Mouse (Mus musculus) hindbrain, embryonic 13.5 days (tissue): ENCODE results near the gene Rapgef1. TPM values are rescaled to one million over a fixed set of nuclear protein-coding genes. Genes with fewer than 3 reads are reported as not detected.
A peak's percentile ranks its signal among the peaks of the same experiment; 100 is the strongest.

Experiments
- ATAC-seq: fragments of 200-750 bp; cut with Nextera tagmentation; 2 replicates; pipeline ENCODE4 v1.8.0; 2017; ENCODE audit warnings: moderate TSS enrichment; ENCODE audit not compliant: low FRiP score
- H3K27ac ChIP-seq: fragments of 300-500 bp; sonication (generic); 2 replicates; pipeline ENCODE4 v1.5.1; 2015; ENCODE audit warnings: inconsistent platforms, mild to moderate bottlenecking, moderate library complexity
- H3K27me3 ChIP-seq: fragments of 300-500 bp; sonication (generic); 2 replicates; pipeline ENCODE4 v1.6.1; 2015; ENCODE audit warnings: mild to moderate bottlenecking, inconsistent platforms
- H3K36me3 ChIP-seq: fragments of 300-500 bp; sonication (generic); 2 replicates; pipeline ENCODE4 v1.6.1; 2015; ENCODE audit warnings: mild to moderate bottlenecking, inconsistent platforms
- H3K4me1 ChIP-seq: fragments of 300-500 bp; sonication (generic); replicated peaks from 2 replicates; pipeline ENCODE4 v1.6.1; 2015; ENCODE audit warnings: inconsistent platforms
- H3K4me2 ChIP-seq: fragments of 300-500 bp; sonication (generic); 2 replicates; pipeline ENCODE4 v1.6.1; 2015; ENCODE audit warnings: inconsistent platforms, mild to moderate bottlenecking, moderate library complexity
- H3K4me3 ChIP-seq: fragments of 300-500 bp; sonication (generic); 2 replicates; pipeline ENCODE4 v1.5.1; 2015; ENCODE audit warnings: mild to moderate bottlenecking, inconsistent platforms
- H3K9ac ChIP-seq: fragments of 300-500 bp; sonication (generic); 2 replicates; pipeline ENCODE4 v1.6.1; 2015; ENCODE audit warnings: mild to moderate bottlenecking, inconsistent platforms
- H3K9me3 ChIP-seq: fragments of 300-500 bp; sonication (generic); 2 replicates; pipeline ENCODE4 v1.6.1; 2016; ENCODE audit warnings: inconsistent platforms
- WGBS: fragments of 180-500 bp; shearing (Covaris S2); methylation state at CpG from one replicate; pipeline ENCODE4 v1.1.7; 2015; 5-methylcytosine and 5-hydroxymethylcytosine counted together
- polyA plus RNA-seq: library from polyadenylated mRNA; unstranded; fragments of >200 nt; fragmentation: Nextera tagmentation; extraction: Ambion mirVana; gene quantifications from 2 replicates; pipeline ENCODE4 v1.2.1, GENCODE M21; 2015

Gene Rapgef1
- polyA plus RNA-seq, 1 experiment from 2014 or later, result 14.3 TPM

DNA sequence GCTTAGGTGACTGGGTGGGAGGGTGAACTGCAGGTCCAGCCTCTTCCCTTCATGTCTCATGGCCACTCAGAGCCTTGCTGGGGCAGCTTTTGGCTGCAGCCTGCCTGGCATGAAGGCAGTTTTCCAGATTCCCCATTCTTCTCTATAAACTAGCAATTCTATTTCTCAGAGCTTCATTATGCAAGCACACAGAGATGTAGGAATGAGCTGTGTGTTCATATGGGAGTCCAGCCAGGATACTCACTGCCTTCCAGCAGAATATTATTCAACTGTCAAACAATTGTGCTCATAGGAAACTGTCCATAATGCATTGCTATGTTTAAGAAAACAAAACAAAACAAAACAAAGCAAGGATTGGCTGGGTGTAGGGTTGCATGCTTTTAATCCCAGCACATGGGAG is 50.2 kb downstream of the Rapgef1 start:
- no peak overlapping the region for H3K9ac ChIP-seq
- no peak overlapping the region for H3K4me3 ChIP-seq
- H3K4me1 ChIP-seq, result peaks cover 53% of the 10 kb centered on the region
- no peak overlapping the region for H3K4me2 ChIP-seq
- no peak for ATAC-seq
- H3K27ac ChIP-seq, result peak overlapping the region; percentile 63
- no peaks in the 10 kb centered on the region for H3K36me3 ChIP-seq
- no peaks in the 10 kb centered on the region for H3K9me3 ChIP-seq
- no peaks in the 10 kb centered on the region for H3K27me3 ChIP-seq

GRCm38 (mm10) chr2:29670231-29670991 is 50.9 kb downstream of the Rapgef1 start:
- ATAC-seq, result no peak
- Histone ChIP-seq H3K9me3 (no peaks in the 10 kb centered on the region), H3K4me1 (peaks cover 53% of the 10 kb centered on the region), H3K27me3 (no peaks in the 10 kb centered on the region), H3K36me3 (no peaks in the 10 kb centered on the region), H3K4me2 (0 out of 2 replicates have a peak overlapping the region, but pooled peaks have one; percentile 7), H3K27ac (peak overlapping the region; percentile 63), H3K9ac (no peak overlapping the region), H3K4me3 (no peak overlapping the region)
- WGBS, result 53% methylated on average over 9 of the region's 9 CpGs

DNA sequence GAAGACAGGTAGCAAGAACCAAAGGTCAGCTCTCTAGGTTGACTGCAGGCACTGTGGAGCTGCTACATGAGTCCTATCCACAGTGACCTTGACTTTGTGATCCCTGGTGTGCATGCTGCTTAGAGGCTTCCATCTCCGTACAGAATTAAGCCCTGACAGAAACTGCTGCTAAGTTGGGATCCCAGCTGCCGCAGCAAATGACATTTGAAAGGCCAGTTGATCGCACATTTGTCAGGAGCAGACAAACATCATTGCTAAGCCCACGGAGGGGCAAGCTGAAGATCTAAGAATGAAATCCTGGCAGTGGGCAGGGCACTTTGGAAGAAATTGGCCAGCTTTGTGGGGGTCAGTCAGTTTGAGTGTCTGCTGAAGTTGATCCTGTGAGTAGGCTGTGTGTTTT is 51.9 kb downstream of the Rapgef1 start:
- 80% methylated on average over 4 of the region's 4 CpGs for WGBS
- Histone ChIP-seq H3K4me2 (no peak overlapping the region), H3K9me3 (no peaks in the 10 kb centered on the region), H3K4me1 (peaks cover 49% of the 10 kb centered on the region), H3K9ac (no peak overlapping the region), H3K27me3 (no peaks in the 10 kb centered on the region), H3K4me3 (no peak overlapping the region), H3K27ac (no peak overlapping the region; the same call in 1 of the 2 replicates), H3K36me3 (no peaks in the 10 kb centered on the region)
- no peak for ATAC-seq

DNA sequence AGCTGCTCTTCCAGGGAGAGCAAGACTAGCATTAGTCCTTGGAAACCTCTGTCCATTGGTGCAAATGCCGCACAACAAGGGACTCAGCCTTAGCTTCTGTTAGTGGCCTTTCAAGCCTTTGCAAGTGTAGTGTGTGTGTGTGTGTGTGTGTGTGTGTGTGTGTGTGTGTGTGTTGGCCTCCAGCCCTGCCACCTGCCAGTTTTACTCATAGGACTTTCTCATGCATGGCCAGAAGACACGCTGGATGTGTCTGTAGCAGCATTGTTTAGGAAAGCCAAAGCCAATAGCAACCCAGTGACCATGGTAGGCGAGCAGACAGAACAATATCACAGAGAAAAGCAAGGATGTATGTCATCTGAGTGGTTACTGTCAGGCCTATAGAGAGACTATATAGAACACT is 52.3 kb downstream of the Rapgef1 start:
- no peak for ATAC-seq
- H3K9me3 ChIP-seq, result no peaks in the 10 kb centered on the region
- 80% methylated on average over 3 of the region's 3 CpGs for WGBS
- no peak overlapping the region for H3K4me2 ChIP-seq
- H3K27me3 ChIP-seq, result no peaks in the 10 kb centered on the region
- H3K9ac ChIP-seq, result no peak overlapping the region
- no peaks in the 10 kb centered on the region for H3K36me3 ChIP-seq
- no peak overlapping the region; the same call in 1 of the 2 replicates for H3K27ac ChIP-seq
- H3K4me3 ChIP-seq, result no peak overlapping the region
- peaks cover 48% of the 10 kb centered on the region for H3K4me1 ChIP-seq

DNA sequence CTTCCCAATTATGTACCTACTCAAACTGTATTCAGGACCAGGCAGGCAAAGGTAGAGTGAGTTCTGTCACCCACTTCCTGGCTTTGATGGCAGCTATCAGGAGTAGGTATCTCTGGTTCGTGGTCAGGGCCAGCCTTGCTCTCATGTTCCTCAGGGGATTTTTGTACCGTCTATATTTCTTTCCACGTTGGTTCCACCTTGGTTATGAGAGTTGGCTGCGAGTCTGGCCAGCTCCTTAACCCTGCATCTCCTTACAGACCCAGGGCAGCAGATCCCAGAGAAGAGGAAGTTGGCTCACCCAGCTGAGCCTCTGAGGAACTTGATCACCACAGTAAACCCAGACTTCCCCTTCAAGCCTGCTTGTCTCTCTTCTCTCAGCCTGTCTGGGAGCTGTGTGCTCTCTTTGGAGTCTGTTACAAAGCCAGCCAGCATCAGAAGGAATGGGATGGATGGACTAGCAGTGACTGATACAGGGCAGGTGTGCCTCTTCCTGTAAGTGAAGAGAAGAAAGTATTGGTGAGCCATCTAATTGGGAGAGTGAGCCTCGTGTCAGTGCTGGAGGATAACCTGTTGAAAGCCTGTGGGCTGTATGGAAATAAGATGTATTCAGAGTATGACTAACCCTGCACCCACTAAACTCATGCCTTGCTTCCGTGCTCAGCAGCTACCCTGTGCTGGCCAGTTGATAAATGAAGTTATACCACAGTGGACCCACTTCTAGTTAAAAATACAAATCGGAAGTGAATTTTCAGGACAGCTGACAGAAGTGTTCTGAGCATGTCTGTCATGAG is 53.4 kb downstream of the Rapgef1 start:
- no peak overlapping the region for H3K4me3 ChIP-seq
- H3K27me3 ChIP-seq, result no peaks in the 10 kb centered on the region
- WGBS, result 90% methylated on average over 7 of the region's 7 CpGs
- H3K9me3 ChIP-seq, result no peaks in the 10 kb centered on the region
- no peak for ATAC-seq
- H3K4me1 ChIP-seq, result peaks cover 43% of the 10 kb centered on the region
- H3K27ac ChIP-seq, result no peak overlapping the region
- no peaks in the 10 kb centered on the region for H3K36me3 ChIP-seq
- no peak overlapping the region for H3K4me2 ChIP-seq
- H3K9ac ChIP-seq, result no peak overlapping the region

- WGBS, result 86% methylated on average over 11 of the region's 11 CpGs
- Histone ChIP-seq H3K4me1 (peaks cover 41% of the 10 kb centered on the region), H3K4me2 (no peak overlapping the region), H3K36me3 (peaks cover 2% of the 10 kb centered on the region), H3K27me3 (no peaks in the 10 kb centered on the region), H3K9ac (no peak overlapping the region), H3K4me3 (no peak overlapping the region), H3K9me3 (no peaks in the 10 kb centered on the region), H3K27ac (no peak overlapping the region)
- ATAC-seq, result no peak
Measured at GRCm38 (mm10) chr2:29674087-29674486, 54.6 kb downstream of the Rapgef1 start.

- 66% methylated on average over 2 of the region's 2 CpGs for WGBS
- peaks cover 7% of the 10 kb centered on the region for H3K36me3 ChIP-seq
- no peak overlapping the region for H3K4me2 ChIP-seq
- H3K27ac ChIP-seq, result no peak overlapping the region
- H3K9ac ChIP-seq, result no peak overlapping the region
- H3K27me3 ChIP-seq, result no peaks in the 10 kb centered on the region
- no peak overlapping the region for H3K4me3 ChIP-seq
- no peaks in the 10 kb centered on the region for H3K9me3 ChIP-seq
- ATAC-seq, result no peak
- H3K4me1 ChIP-seq, result peaks cover 40% of the 10 kb centered on the region
Measured at GRCm38 (mm10) chr2:29674545-29674944, 55.0 kb downstream of the Rapgef1 start.

GRCm38 (mm10) chr2:29675846-29676245 is 56.3 kb downstream of the Rapgef1 start:
- Histone ChIP-seq H3K4me1 (peaks cover 27% of the 10 kb centered on the region), H3K27me3 (no peaks in the 10 kb centered on the region), H3K27ac (no peak overlapping the region), H3K9me3 (no peaks in the 10 kb centered on the region), H3K4me3 (no peak overlapping the region), H3K9ac (no peak overlapping the region), H3K4me2 (no peak overlapping the region), H3K36me3 (peaks cover 10% of the 10 kb centered on the region)
- ATAC-seq, result no peak
- 83% methylated on average over 4 of the region's 4 CpGs for WGBS

DNA sequence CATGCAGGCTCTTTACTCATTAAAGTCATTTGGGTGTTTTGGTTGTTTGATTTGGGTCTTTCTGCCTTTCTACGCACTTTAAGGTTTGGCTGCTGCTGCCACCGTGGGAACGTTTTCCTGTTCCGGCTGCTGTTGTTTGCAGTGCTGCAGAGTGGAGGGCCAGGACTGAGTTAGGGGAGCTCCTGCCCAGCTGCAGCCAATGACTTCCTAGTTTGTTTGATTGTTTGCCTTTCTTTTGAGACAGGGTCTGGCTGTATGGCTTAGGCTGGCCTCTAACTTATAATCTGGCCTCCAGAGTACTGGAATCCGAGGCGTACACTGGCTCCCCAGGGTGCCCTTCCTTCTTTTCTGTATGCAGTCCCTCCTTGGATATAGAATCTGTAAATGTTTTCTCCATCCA is 57.0 kb downstream of the Rapgef1 start:
- Histone ChIP-seq H3K4me3 (no peak overlapping the region), H3K9ac (0 out of 2 replicates have a peak overlapping the region, but pooled peaks have one; percentile 19), H3K4me2 (no peak overlapping the region), H3K9me3 (no peaks in the 10 kb centered on the region), H3K4me1 (peaks cover 20% of the 10 kb centered on the region), H3K27me3 (no peaks in the 10 kb centered on the region), H3K27ac (no peak overlapping the region), H3K36me3 (peaks cover 10% of the 10 kb centered on the region)
- 58% methylated on average over 6 of the region's 6 CpGs for WGBS
- no peak for ATAC-seq

GRCm38 (mm10) chr2:29677842-29678241 is 58.3 kb downstream of the Rapgef1 start:
- ATAC-seq, result no peak
- Histone ChIP-seq H3K36me3 (peaks cover 10% of the 10 kb centered on the region), H3K4me3 (no peak overlapping the region), H3K27me3 (no peaks in the 10 kb centered on the region), H3K4me2 (no peak overlapping the region), H3K9me3 (no peaks in the 10 kb centered on the region), H3K9ac (no peak overlapping the region), H3K27ac (no peak overlapping the region), H3K4me1 (peaks cover 13% of the 10 kb centered on the region)
- WGBS, result 88% methylated on average over 5 of the region's 5 CpGs

DNA sequence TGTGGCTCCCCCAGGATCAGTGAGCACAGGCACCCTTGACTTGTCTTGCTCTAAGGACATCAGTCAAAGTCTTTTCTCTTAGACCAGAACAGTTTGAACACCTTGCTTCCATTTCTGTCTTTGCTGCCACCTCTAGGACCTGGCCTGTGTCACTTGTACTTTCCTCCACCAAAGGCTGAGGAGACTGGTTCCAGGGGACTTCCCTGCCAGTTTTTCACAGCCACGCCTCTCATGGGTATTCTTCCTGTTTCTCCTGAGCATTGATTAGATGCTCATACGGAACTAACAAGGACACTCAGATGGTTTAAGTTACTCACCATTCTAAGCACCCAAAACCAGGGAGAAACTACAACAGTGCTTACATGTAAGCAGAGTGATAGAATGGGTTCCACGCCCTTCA is 59.0 kb downstream of the Rapgef1 start:
- Histone ChIP-seq H3K9ac (no peak overlapping the region), H3K27ac (no peak overlapping the region), H3K36me3 (peaks cover 10% of the 10 kb centered on the region), H3K9me3 (no peaks in the 10 kb centered on the region), H3K4me3 (no peak overlapping the region), H3K27me3 (no peaks in the 10 kb centered on the region), H3K4me1 (peaks cover 14% of the 10 kb centered on the region), H3K4me2 (no peak overlapping the region)
- ATAC-seq, result no peak
- 83% methylated on average over 3 of the region's 3 CpGs for WGBS

DNA sequence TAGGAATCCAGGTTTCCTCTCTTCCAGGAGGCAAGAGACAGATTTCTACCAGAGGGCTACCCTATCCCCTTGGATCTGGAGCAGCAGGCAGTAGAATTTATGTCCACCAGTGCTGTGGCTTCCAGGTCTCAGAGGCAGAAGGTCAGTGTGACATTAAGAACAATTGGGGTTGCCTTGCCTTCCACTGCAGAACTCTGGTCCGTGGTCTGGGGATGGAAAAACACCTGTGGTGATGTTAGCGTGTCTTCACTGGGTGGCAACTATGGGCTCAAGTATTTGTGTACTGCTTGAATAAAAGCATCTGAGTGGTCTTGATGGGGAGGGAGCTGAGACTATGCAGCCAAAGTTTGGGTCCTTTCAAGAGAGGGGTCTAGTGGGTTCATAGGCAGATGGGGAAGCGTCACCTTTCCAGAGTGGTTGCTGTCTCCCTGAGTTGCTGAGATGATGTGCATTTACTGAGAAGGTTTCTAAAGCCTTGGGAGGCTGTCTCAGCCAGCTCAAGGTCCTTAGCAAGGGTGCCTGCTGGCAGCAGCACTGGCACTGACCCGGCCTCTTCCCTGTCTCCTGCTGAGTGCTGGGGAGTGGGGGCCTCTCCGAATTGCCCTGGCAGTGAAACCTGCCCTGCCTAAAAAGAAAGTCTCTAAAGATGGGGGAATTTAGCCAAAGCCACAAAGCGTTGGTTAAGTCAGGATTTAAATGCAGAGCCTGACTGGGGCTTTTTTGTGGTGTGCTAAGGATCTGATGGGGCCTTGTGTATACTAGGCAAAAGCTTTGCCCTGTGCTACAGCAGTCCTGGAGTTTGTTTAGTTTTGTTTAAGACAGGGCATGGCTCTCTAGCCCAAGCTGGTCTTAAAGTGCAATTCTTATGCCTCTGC is 60.4 kb downstream of the Rapgef1 start:
- H3K9me3 ChIP-seq, result no peaks in the 10 kb centered on the region
- H3K36me3 ChIP-seq, result peaks cover 10% of the 10 kb centered on the region
- no peak overlapping the region for H3K9ac ChIP-seq
- peaks cover 16% of the 10 kb centered on the region for H3K4me1 ChIP-seq
- no peaks in the 10 kb centered on the region for H3K27me3 ChIP-seq
- ATAC-seq, result no peak
- H3K4me2 ChIP-seq, result no peak overlapping the region
- H3K27ac ChIP-seq, result 0 out of 2 replicates have a peak overlapping the region, but pooled peaks have one; percentile 4
- WGBS, result 89% methylated on average over 6 of the region's 6 CpGs
- H3K4me3 ChIP-seq, result no peak overlapping the region
